Mouse (Mus musculus) urinary bladder, adult 18-20 months (tissue): ENCODE measurements at regions not wholly inside any gene's neighbourhood (a gene's known extent, or its start where the extent isn't known, plus 50 kb on each side); places are given as distances from the start of the nearest gene placed in this dataset.

ENCODE experiments used
- DNase-seq, 2 experiments: peaks; one replicate each; pipeline ENCODE4 v3.0.0; 2022; ENCODE audit warnings: low spot score in 2 of 2, mixed read lengths in 2 of 2

DNA sequence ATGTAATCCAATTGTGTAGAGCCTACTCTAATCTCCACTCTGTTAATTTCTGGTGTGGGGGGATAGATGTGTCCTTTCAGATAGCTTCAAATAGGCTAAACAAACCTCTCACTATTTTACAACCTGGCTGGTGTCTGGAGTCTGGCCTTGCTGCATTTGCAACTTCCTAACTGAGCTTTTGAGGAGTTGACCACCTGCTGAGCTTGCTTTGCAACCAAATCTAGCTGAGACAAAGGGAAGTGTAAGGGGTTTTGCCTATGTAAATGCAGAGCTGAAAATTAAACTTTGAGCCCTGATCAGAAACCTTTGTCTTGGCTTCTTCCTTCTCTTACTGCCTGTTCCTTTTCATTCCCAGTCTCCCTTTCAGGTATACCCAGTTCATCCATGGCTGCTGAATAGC is 404.3 kb downstream of the Cetn3 start:
- DNase-seq: no peak

DNA sequence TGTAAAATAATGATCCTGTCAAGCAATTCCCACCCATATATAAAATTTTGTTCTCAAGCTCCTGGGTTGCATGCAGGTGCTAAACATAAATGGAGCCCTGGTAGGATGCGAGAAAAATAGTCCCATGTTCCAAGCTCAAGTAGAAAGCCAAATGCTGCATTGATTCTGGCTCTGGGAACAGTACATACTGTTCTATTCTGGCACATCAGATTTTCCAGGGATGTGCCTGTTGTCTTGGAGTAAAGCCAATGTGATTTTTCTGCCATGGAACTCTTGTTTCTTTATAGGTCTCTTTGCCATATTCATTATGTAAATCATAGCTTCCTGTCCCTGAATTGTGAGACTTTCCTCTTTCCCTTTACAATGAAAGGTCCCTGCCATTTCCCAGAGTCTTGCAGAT is 417.9 kb downstream of the Cetn3 start:
- no peak for DNase-seq

DNA sequence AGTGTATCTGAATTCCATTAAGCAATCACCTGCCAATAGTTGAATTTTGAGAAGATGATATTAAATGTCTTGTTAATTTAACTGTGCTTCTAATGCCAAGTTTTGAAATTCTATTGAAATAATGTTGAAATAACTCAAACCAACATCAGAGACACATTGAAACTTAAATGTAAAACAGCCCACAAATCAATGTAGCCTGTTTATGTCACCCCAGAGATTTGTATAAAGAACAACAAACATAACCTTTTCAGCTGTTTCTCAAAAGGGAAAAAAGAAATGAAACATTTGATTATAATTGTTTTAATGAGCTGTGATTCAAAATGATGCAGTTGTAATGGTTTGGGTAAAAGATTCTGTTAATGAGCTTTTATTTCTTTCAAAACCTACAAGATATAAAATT is 442.6 kb downstream of the Cetn3 start:
- no peak for DNase-seq

DNA sequence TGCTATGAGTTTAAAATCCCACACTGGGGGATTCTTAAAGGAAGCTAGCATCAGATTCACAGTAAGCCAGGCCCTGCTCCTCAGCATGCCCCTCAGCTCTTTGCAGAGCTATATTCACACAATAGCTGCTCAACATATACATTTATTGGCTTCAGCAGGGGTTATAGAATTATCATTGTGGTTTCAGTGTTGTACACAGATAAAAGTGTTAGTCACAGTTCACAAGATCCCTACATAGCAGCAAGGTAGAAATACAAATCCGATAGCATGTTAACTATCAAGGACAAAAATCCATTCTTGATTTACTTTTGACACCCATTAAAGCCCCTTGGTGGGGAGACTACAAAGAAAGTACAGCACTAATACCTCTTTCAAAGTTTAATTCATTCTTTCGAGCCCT is 451.0 kb downstream of the Cetn3 start:
- DNase-seq: no peak

DNA sequence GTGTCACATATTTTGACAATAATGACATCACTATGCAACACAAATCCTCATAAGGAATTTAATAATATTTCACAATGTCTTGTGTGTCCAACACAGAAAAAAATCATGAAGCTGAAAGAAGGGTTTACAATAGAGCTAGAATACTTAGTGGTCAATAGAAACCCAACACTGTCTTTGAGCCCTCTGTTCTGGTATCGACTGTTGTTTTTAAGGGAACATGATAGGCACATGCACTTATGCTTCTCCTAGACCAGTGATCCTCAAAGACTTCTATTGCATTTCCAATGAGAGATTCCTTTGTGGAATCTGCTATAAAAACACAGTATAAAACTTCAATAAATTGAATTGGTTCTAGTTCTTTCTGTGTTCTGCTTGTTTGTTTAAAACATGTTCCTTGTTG is 463.4 kb downstream of the Cetn3 start:
- DNase-seq: no peak

DNA sequence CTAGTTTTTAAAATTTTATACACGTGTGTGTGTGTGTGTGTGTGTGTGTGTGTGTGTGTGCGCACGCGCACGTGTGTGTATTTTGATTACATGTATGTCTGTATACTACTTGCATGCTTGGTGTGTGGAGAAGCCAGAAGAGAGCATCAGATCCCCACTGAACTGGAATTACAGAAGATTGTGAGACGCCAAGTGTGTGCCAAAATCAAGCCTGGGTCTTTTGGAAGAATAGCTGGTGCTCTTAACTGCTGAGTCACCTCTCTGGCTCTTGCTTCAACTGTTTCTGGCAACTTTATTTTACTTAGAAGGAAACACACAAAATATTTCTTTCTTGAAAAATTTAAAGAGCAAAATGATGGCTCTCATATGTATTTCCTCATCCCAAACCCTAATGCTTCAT is 467.5 kb downstream of the Cetn3 start:
- no peak for DNase-seq

DNA sequence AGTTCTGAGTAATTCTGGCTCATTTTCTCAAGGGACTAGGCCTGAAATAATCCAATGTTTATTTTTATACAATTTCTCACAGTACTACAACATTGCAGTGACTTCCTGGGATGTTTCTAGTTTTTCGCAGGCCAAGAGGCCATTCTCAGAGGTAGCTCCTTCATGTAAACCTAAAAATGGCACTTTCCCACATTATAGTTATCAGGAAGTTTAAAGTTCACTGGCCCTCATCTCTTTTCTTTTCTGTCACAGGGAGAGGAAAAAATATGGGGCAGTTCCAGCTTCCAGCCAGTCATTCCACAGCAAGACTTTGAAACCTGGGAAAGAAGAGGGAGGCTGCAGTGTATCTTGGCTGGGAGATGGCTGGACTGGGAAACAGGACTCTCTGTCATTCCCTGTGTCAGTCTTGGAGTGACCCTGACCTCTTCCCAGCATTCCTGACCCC is 475.6 kb downstream of the Cetn3 start:
- no peak for DNase-seq

DNA sequence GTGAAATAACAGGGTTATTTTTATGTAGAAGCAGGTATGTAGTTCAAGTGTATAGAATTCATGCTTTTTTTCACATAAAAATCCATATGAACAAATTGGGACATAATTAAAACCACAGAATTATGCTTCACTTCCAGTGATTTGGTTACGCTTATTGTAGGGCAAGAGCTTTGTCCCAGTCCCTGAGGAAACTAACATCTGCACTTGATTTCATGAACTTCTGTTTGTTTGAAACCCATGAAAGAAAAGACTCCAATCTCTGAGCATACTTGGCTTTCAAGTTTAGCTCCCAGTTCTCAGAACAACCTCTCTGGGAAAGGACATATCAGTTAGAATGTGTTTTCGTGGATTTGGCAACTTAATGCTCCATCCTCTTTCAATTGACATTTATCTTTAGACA is 481.4 kb downstream of the Cetn3 start:
- DNase-seq: no peak

DNA sequence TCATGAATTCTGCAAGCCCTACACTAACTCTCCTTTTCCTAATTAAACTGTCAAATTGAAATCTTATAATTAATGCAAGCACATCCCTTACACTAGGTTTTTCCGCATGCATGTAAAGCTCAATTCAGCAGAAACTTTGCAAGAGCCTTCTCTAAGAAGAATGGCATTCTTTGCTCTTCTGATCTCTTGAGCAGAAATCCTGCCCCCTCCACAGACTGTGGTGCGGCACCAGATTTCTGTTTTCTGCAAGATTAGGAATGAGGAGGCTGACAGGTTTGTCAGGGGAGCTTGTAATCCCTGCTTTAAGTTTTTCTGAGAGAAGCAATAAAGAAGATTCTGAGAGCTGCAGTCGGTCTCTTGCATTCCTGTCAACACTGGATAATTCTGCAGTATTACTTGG is 482.3 kb downstream of the Cetn3 start:
- DNase-seq: no peak

DNA sequence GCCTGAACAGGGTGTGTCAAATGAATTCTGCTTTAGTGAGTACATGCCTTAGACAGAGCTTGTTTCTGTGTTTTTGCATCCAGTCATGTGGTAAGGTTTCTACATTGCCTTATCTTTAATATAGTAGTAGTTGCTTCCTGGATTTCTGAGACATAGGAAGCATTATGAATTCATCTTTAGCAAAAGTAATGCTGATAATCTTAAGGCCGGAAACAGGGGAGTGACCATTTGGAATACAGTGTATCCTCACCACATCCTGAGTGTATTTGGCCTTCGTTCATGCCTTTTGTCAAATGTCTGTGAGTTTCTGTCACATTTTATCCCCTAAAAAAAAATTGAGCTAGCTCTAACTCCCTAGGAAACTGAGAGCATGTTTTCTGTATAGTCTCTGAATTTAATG is 482.9 kb downstream of the Cetn3 start:
- no peak for DNase-seq

DNA sequence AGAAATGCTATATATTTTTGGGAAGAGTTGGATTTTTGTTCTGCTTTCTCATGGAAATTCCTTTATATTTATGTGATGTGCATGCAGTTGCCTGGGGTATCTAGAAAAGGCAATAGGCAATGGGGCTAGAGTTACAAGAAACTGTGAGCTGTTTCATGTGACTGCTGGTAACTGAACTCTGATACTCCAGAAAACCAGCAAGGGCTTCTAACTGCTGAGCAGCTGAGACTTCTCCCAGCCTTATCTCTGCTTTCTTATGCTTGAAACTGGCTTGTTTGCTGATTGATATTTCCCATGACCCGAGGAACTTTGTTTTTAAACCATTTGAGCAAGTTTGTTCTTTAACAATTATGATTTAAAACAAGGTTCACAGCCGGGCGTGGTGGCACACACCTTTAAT is 491.9 kb downstream of the Cetn3 start:
- DNase-seq: no peak

DNA sequence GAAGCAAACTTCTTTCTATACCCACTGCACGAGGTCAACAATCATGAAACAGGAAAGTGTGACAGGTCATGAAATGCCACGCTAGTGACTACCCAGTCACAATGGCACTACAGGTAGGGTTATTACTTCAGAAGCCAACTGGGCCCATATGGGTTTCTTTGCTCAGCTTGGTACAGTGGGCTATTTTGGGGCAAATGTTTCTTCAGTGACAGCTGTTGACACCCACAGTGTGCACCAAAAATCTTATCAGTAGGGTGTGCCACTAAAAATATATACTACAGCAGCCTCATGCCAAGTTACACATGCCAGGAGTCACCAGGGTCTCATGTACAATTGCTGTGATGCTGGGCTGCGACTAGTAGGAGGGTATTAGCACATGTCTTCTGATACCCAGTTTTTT is 493.1 kb downstream of the Cetn3 start:
- DNase-seq: no peak

DNA sequence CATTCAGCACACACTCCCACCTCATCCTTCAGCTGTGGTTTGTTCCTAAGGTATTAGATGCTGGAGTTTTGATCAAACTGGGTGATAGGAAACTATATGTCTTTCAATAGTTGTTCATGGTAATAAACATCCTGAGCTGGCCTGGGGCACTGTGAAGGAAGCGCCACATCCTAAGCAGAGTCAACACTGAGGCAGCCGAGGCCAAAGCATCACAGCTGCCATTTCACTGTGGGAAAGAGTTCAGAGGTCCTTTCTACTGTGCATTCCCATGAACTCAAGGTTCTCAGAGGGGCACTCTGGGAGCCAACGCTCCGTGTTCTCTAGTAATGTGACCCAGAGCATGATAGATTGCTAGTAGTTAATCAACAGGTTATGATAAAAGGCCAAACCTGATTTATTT is 497.9 kb downstream of the Cetn3 start:
- no peak for DNase-seq

DNA sequence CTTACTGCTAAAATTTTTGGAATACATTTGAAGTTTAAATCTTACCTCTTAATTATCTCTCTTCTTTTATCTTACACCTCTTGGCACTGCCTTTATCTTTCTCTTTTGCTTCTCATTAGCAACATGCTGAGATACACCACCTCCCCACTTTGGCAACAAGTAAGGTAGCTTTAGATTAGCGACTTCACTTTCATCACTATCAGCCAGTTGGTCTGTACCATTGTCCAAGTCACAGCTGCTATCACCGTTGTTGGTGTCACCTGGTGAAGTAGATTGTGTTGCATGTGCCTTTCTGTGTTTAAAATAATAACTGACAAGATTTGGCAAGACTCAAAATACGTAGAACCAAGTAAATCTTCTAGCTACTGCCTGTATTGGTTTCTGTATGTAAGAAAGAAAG is 513.0 kb downstream of the Cetn3 start:
- DNase-seq: no peak

DNA sequence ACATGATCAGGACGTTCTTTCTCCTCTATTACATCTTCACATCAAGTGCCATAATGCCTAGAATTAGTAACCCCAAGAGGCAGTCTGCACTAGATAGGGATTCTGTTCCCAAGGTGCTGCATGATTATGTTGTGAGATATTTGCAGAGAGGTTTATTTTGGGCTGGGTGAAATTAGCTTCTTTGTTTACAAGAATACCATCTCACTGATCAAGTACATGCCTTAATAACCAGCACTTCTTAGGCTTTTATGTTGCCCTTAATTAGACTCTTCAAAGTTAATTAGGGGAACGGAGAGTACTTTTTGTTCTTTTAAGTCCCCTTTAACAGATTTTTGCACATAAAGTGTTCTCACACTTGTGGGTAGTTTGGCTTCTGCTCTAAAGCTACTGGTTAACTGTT is 521.4 kb downstream of the Cetn3 start:
- no peak for DNase-seq

DNA sequence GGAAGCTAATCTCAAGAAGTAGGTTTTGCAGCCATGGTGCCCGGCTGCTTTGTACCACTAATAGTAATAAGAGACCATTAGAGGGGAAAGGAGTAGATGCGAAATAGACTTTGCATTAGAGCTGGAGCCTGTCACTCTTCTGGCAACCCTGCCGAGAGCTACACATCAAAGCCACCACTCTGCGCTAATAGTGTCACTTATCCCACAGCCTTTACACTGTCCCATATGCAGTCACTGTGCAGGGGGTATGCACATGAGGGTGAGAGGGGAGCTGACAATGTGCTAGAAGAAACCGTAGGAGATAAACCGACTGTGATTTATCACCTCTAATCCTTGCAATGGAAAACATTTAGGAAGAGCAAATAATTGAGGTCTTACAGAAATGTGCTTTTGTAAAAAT is 522.2 kb downstream of the Cetn3 start:
- no peak for DNase-seq

DNA sequence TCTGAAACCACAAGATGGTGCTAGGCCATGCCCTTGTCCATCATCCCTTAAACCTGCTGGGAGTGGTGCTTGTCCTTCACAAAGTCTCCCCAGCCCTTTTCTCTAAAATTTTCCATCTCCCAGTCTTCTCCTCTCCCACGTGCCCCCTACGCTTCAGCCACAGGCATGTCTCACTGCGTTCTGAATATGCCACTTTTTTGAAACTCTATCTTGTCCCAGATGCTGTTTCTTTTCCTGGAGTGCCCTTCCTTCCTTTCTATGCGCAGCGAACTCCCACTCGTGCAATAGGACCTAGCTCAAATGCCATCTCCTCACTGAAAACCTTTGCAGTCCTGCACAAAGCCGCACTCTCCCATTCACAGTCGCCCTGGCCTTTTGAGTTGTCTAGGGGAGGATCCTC is 525.5 kb downstream of the Cetn3 start:
- DNase-seq: no peak

DNA sequence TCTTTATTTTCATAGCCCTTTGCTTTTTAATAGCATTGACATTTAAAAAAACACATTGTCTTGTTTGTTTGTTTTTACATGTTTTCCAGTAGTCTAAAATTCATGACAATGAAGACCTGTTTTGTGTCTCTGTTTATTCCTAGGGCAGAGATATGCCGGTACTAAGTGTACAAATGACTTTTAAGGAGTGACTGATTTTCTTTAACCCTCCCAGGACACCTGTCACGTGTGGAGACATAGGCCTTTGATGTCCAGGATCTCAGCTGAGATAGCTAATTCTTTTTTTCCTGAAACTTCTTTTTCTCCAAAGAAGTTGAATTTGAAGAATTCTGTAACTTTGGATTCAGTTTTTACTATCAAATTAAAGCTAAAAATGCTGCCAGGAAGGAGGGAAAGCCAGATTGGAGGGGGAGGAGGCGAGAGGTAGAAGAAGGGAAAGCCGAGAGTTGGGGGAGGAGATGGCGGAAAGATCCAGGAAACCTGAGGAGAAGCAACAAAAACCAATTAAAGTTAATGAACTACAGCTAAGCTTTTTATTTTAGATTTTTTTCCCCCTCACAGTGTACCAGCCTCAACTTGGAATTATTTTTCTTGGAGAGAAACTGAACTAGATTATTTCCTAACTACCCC is 533.8 kb downstream of the Cetn3 start:
- no peak for DNase-seq

DNA sequence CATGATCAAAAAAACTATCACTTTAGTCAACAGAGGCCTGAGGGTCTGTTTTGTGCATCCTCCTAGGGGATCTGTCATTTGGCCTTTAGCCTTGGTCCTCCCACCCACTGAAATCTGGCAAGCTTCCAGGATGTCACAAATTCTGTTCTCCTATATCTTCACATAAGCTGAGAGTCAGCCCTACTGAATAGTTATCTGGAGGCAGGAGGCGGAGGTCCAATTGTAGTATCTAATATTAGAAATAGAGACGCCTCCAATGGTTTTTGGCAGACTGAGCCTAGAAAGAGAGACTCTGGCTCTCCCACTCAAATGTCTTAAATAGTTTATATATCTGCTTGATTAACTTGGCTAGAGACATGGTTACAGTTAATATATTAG is 534.3 kb downstream of the Cetn3 start:
- no peak for DNase-seq

DNA sequence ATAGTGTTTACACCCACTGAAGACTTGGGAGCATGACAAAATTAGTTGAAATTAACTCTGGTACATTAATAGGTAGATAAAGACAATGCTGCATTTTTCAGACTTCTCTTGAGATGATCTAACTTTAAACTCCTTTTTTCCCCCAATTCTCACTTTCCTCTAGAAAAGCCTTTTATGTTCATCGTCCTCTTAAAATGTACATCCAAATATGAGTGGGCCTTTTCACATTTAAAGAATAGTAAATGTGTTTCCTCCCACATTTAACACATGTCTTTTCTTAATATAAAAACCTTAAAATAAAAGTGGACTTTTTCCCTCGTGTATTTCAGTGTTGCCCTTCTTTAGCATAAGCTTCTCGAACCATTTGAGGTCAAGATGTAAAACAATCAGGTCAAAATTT is 535.5 kb downstream of the Cetn3 start:
- no peak for DNase-seq

DNA sequence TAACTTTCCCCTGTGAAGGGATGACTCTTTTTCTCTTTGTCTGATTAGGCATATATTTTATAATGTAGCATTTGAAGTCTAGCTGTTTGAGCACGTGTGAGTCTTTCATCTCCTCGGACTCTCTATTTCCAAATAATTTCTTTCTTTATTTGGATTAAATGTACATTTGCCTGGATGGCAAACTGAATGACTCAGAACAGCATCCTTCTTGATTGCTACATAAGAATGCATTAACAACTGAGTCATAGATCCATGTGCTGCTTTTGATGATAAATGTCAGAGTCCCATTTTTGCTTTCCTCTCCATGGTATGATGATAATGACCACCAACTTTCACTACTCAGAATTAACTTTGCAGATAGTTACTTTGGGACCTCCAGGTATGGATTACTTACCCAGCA is 571.5 kb downstream of the Cetn3 start:
- no peak for DNase-seq

DNA sequence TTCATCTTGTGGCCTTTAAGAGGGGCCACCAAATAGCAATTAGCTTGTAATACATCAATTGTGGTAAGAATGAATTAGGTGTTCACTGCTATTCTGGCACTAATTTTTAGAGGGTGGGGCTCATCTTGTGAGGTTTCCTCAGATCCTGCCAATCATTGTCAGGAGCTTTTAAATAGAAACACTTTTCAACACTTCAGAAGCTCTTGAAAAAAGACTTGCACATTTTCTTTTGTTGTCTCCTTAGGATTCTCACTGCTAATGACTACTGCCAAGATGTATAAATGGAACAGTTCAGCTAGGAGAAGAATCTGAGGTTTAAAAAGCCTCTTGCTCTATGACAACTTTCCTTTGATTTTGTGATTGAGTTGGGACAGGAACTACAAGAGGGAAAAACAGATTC is 572.4 kb downstream of the Cetn3 start:
- no peak for DNase-seq

DNA sequence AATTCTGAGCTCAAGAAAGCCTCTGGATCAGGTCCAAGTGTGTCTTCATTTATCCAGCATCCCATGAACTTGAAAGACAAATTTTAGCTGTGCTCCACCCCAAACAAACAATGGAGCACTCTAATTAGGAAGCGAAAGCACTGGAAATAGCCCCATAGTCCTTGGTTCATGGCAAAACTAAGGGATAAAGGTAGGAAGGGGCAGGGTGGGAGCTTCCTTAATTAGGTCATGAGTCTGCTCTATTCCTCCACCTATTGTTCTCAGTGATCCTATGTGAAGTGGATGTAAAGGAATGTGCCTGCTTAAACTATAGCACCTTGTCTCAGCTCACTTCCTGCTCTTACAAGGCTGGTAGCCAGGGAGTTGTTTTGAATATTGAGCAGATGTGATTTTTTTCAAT is 576.6 kb downstream of the Cetn3 start:
- no peak for DNase-seq

DNA sequence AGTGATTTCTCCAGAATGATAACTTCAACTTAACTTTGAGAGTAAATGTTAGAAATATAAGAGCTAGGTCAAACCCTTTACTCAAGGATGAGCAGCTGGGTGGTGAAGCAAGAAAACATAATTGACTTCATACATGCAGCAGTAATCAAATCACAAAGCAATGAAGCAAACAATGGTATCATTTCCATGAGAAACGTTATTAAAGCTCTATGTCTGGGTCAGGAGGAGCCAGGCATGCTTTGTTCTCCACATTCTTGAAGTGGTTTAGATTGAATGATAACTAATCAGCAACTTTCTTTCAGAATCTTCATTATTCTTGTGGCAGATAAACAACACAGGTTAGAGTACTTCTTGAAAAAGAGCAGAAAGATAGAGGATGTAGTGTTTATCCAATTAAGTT is 577.8 kb downstream of the Cetn3 start:
- DNase-seq: no peak

DNA sequence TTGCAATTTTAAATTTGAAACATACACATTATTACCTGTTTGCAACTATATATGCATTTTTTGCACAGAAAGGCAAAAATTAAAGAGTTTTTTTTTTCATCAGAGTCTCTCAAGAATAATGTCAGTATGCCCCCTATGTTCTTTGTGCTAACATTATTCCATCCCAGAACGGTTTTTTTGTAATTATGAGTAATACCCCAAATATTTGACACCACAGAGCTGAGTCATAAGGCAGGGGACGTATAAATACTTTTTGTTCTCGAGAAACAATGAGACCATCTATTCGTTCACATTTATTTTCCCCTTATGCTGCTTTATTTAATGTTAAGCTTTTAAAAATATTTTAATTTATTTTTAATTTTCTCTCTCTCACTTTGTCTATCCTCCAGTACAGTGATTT is 578.5 kb downstream of the Cetn3 start:
- DNase-seq: no peak
